Mouse (Mus musculus): ENCODE data around the gene Clstn2. TPM values are rescaled to one million over a fixed set of nuclear protein-coding genes. Genes with fewer than 3 reads are reported as not detected.

Clstn2 gene
- total and polyA plus RNA-seq, 3 experiments, result not detected

- H3K27ac ChIP-seq (ENCODE audit: insufficient read depth, low read depth), result no peak overlapping the region
- no peak overlapping the region for H3K4me3 ChIP-seq (replicated peaks in 1 of 3; ENCODE audit: low read depth in 2 of 3, low read length in 2 of 3, poor library complexity in 1 of 3)
- dilution Hi-C loops (cut with MboI; ENCODE audit: extremely low pct_ligation_motif_present, extremely low pct_unique_long_range_greater_than_20kb, low sequenced_read_pairs), result no loop called here
- H3K36me3 ChIP-seq (replicated peaks in 1 of 2; ENCODE audit: control insufficient read depth in 1 of 2, insufficient read depth in 1 of 2, low read length in 1 of 2), result no peaks in the 10 kb centered on the region
- in situ Hi-C loops (cut with MboI; ENCODE audit: low pct_ligation_motif_present, low pct_unique_long_range_greater_than_20kb, low sequenced_read_pairs), result no loop called here
- H3K27me3 ChIP-seq (replicated peaks), result no peaks in the 10 kb centered on the region
- no peak overlapping the region for H3K4me2 ChIP-seq (ENCODE audit: insufficient read depth, low read depth, poor library complexity, severe bottlenecking)
- TF ChIP-seq CTCF (conservative IDR thresholded peaks at IDR 0.05 in 1 of 2, IDR thresholded peaks at IDR 0.05 in 1 of 2; ENCODE audit: low read depth in 2 of 2, low read length in 2 of 2) (no peak), SMC3 (IDR thresholded peaks at IDR 0.05; ENCODE audit: low read depth, low read length) (no peak), IRF4 (IDR thresholded peaks at IDR 0.05; ENCODE audit: low read depth, low read length) (no peak), E2F4 (IDR thresholded peaks at IDR 0.05; ENCODE audit: insufficient replicate concordance, low read depth, low read length) (no peak), TBP (conservative IDR thresholded peaks at IDR 0.05; ENCODE audit: low read depth, low read length) (no peak)
- H3K4me1 ChIP-seq (ENCODE audit: control insufficient read depth in 1 of 2, insufficient read depth in 2 of 2), result no peaks in the 10 kb centered on the region
- H3K79me2 ChIP-seq (replicated peaks; ENCODE audit: control insufficient read depth, extremely low read depth, insufficient read depth, poor library complexity, severe bottlenecking), result no peaks in the 10 kb centered on the region
- peaks cover 54% of the 10 kb centered on the region for H3K9me3 ChIP-seq (replicated peaks; ENCODE audit: low read length)
- no peak overlapping the region for H3K9ac ChIP-seq (ENCODE audit: insufficient read depth, low read depth)
- no peak for DNase-seq (ENCODE audit: extremely low read depth)
Observed at GRCm38 (mm10) chr9:97408142-97408541, 624.8 kb downstream of the Clstn2 start.

Data from CH12.LX (cell line).